In genomic region chr4:135703497-135703896, GRCm38 (mm10) we compare ENCODE assay signal across 24 mouse cellular contexts. TPM values are rescaled to one million over a fixed set of nuclear protein-coding genes. Genes with fewer than 3 reads are reported as not detected.
A peak's percentile ranks its signal among the peaks of the same experiment; 100 is the strongest.
DNase-seq lines count a peak whose midpoint lies in the region; ATAC-seq and TF ChIP-seq lines count a peak whose summit lies in the region.
"Had no signal": no experiment of that assay in that cellular context is flagged by ENCODE, and none has a peak within 500 bp of the region (broad histone marks: within the 10 kb centered on the region; RNA-seq: fewer than 3 reads in every experiment).

No protein-coding gene starts in this region.

- no peak overlapping the region for H3K4me2 ChIP-seq in liver, postnatal 0 days (ENCODE audit: low read depth, low read length)
- H3K4me2 ChIP-seq: embryonic facial prominence, embryonic 15.5 days; heart, embryonic 15.5 days; hindbrain, embryonic 15.5 days had no signal

- TF ChIP-seq POLR2A in heart, adult 2 months (IDR thresholded peaks at IDR 0.05; ENCODE audit: insufficient read depth, low read depth, low read length) = no peak

- WGBS in heart, adult 2 months = 65% methylated on average over 13 of the region's 13 CpGs
- 59% methylated on average over 13 of the region's 13 CpGs for WGBS in liver, postnatal 0 days (ENCODE audit: insufficient replicate concordance)

- intact Hi-C loops in heart, adult 2 months (cut with DNase I) = no loop called here

- DNase-seq in heart, adult 2 months = no peak
- no peak for DNase-seq in heart, adult 8-10 months (ENCODE audit: low spot score)
- DNase-seq in liver, postnatal 0 days = no peak
- DNase-seq in liver = no peak
- no peak for DNase-seq in lung, postnatal 36 days
- DNase-seq: adrenal gland, postnatal 14 days; cerebellum, adult 2 months; cerebellum, postnatal 10 days; embryo, embryonic 11 days; gastrocnemius, postnatal 14 days; heart, postnatal 36 days had no signal

- TF ChIP-seq CTCF in heart, adult 2 months (IDR thresholded peaks at IDR 0.05) = no peak
- no peak for TF ChIP-seq CTCF in liver, postnatal 0 days (IDR thresholded peaks at IDR 0.05; ENCODE audit: low read depth)

- H3K4me3 ChIP-seq in heart, adult 2 months = no peak overlapping the region
- H3K4me3 ChIP-seq in liver, postnatal 0 days (ENCODE audit: low read depth, low read length) = no peak overlapping the region
- H3K4me3 ChIP-seq: embryonic facial prominence, embryonic 15.5 days; erythroblast, embryonic 14.5 days; forebrain, embryonic 10.5 days; heart, embryonic 10.5 days; heart, embryonic 15.5 days; hindbrain, embryonic 15.5 days had no signal

- H3K9ac ChIP-seq in heart, adult 2 months (ENCODE audit: low read depth, low read length) = peak overlapping the region; percentile 43
- H3K9ac ChIP-seq in liver, postnatal 0 days (replicated peaks) = no peak overlapping the region
- H3K9ac ChIP-seq: embryonic facial prominence, embryonic 15.5 days; heart, embryonic 15.5 days; hindbrain, embryonic 15.5 days had no signal

- peaks cover 3% of the 10 kb centered on the region for H3K4me1 ChIP-seq in heart, adult 2 months (ENCODE audit: control insufficient read depth, insufficient read depth, low read length)
- peaks cover 16% of the 10 kb centered on the region for H3K4me1 ChIP-seq in liver, postnatal 0 days (ENCODE audit: insufficient read depth)
- H3K4me1 ChIP-seq: embryonic facial prominence, embryonic 15.5 days; heart, embryonic 15.5 days; hindbrain, embryonic 15.5 days had no signal

- no peaks in the 10 kb centered on the region for H3K9me3 ChIP-seq in liver, postnatal 0 days (ENCODE audit: low read length)
- H3K9me3 ChIP-seq: embryonic facial prominence, embryonic 15.5 days; forebrain, embryonic 10.5 days; heart, embryonic 10.5 days; heart, embryonic 15.5 days; hindbrain, embryonic 15.5 days had no signal

- no peaks in the 10 kb centered on the region for H3K36me3 ChIP-seq in heart, adult 2 months (ENCODE audit: control insufficient read depth, insufficient read depth, low read length)
- H3K36me3 ChIP-seq in liver, postnatal 0 days (replicated peaks; ENCODE audit: insufficient read depth, low read length) = no peaks in the 10 kb centered on the region
- H3K36me3 ChIP-seq: embryonic facial prominence, embryonic 15.5 days; forebrain, embryonic 10.5 days; heart, embryonic 10.5 days; heart, embryonic 15.5 days; hindbrain, embryonic 15.5 days had no signal

- no peaks in the 10 kb centered on the region for H3K79me2 ChIP-seq in heart, adult 2 months (replicated peaks; ENCODE audit: control insufficient read depth, insufficient read depth, low read length)

- no peaks in the 10 kb centered on the region for H3K27me3 ChIP-seq in heart, adult 2 months (ENCODE audit: control insufficient read depth, insufficient read depth, low read length)
- no peaks in the 10 kb centered on the region for H3K27me3 ChIP-seq in liver, postnatal 0 days (ENCODE audit: insufficient read depth, low read length)
- H3K27me3 ChIP-seq: embryonic facial prominence, embryonic 15.5 days; hindbrain, embryonic 15.5 days; Patski had no signal

- TF ChIP-seq EP300 in heart, adult 2 months (IDR thresholded peaks at IDR 0.05; ENCODE audit: insufficient read depth, low read depth, low read length) = no peak
- no peak for TF ChIP-seq EP300 in liver, postnatal 0 days (IDR thresholded peaks at IDR 0.05; ENCODE audit: low read depth)

- ATAC-seq in liver, postnatal 0 days = no peak
- ATAC-seq in common myeloid progenitor, adult 5-6 weeks (replicated peaks; ENCODE audit: low read depth, poor library complexity, severe bottlenecking) = 0 out of 2 replicates have a peak, but pooled peaks have one; percentile 4
- ATAC-seq: activated CD4-positive, CD25-positive, alpha-beta regulatory T cell, adult 4 months; forebrain, embryonic 14.5 days; Patski had no signal

- H3K27ac ChIP-seq in heart, adult 2 months = peak overlapping the region; percentile 76
- 0 out of 2 replicates have a peak overlapping the region, but pooled peaks have one; percentile 16 for H3K27ac ChIP-seq in liver, postnatal 0 days (ENCODE audit: low read depth)
- H3K27ac ChIP-seq: embryonic facial prominence, embryonic 15.5 days; forebrain, embryonic 10.5 days; heart, embryonic 10.5 days; heart, embryonic 15.5 days; hindbrain, embryonic 15.5 days had no signal

RNA-seq across cellular contexts. Expression of gene Ifnlr1, which starts 17.4 kb away (rescaled TPM):
- total RNA-seq in heart, adult 2 months (2021) = 1 to 10 TPM; 1.8 to 3.2 TPM
- polyA plus RNA-seq in heart, adult 2 months (2012; rRNA removed) = 2.0 and 2.8 TPM in 2 replicates
- 1 to 10 TPM; 2.0 to 3.3 (median 2.6) TPM for total RNA-seq in heart, adult 8-10 months (2022)
- 0.22 and 0.30 TPM in 2 replicates for polyA plus RNA-seq in liver, postnatal 0 days (2015; fragmentation: Nextera tagmentation; extraction: Ambion mirVana)
- total RNA-seq in common myeloid progenitor, adult 5-6 weeks (2017) = 0.29 TPM in 1 of 2 replicates, not detected in the other
- polyA plus RNA-seq: erythroblast, embryonic 14.5 days had no signal

RNA-seq across cellular contexts. Expression of gene Il22ra1, which starts 24.5 kb away (rescaled TPM):
- under 1 TPM; 0.30 to 0.42 TPM for total RNA-seq in heart, adult 2 months (2021)
- 0.15 and 0.23 TPM in 2 replicates for polyA plus RNA-seq in heart, adult 2 months (2012; rRNA removed)
- total RNA-seq in heart, adult 8-10 months (2022) = under 1 TPM; 0.35 to 0.59 (median 0.39) TPM
- 0.25 and 0.39 TPM in 2 replicates for polyA plus RNA-seq in liver, postnatal 0 days (2015; fragmentation: Nextera tagmentation; extraction: Ambion mirVana)
- total RNA-seq in common myeloid progenitor, adult 5-6 weeks (2017) = not detected in 2 replicates
- total RNA-seq: CH12.LX had no signal
- polyA plus RNA-seq: activated CD4-positive, CD25-positive, alpha-beta regulatory T cell, adult 4 months; cerebellum, adult 2 months; embryonic facial prominence, embryonic 11.5 days; forebrain, embryonic 10.5 days; forebrain, embryonic 14.5 days; hindbrain, embryonic 11.5 days; hindbrain, embryonic 15.5 days; Patski had no signal

RNA-seq across cellular contexts. Expression of gene Myom3, which starts 56.0 kb away (rescaled TPM):
- total RNA-seq in heart, adult 2 months (2021) = 1 to 10 TPM in 1 of 2 experiments, under 1 TPM in 1; 0.61 to 1.5 TPM
- 1.4 and 1.6 TPM in 2 replicates for polyA plus RNA-seq in heart, adult 2 months (2012; rRNA removed)
- 1 to 10 TPM in 3 of 4 experiments, under 1 TPM in 1; 0.84 to 2.7 (median 1.6) TPM for total RNA-seq in heart, adult 8-10 months (2022)
- 0.02 and 0.11 TPM in 2 replicates for polyA plus RNA-seq in liver, postnatal 0 days (2015; fragmentation: Nextera tagmentation; extraction: Ambion mirVana)
- not detected in 2 replicates for total RNA-seq in common myeloid progenitor, adult 5-6 weeks (2017)
- polyA plus RNA-seq: activated CD4-positive, CD25-positive, alpha-beta regulatory T cell, adult 4 months; erythroblast, embryonic 14.5 days; heart, embryonic 10.5 days had no signal
